Mouse (Mus musculus): ENCODE measurements at regions not wholly inside any gene's neighbourhood (a gene's known extent, or its start where the extent isn't known, plus 50 kb on each side); places are given as distances from the start of the nearest gene placed in this dataset.

- Histone ChIP-seq H3K4me3 (ENCODE audit: extremely low read depth, insufficient read depth, insufficient read length) (no peak overlapping the region), H3K27me3 (ENCODE audit: control insufficient read depth, insufficient read depth, low read length) (no peaks in the 10 kb centered on the region), H3K36me3 (ENCODE audit: control insufficient read depth, insufficient read depth, low read length) (no peaks in the 10 kb centered on the region), H3K4me1 (ENCODE audit: control insufficient read depth, insufficient read depth, insufficient read length) (peaks cover 3% of the 10 kb centered on the region; the same call in 1 of the 2 replicates), H3K27ac (ENCODE audit: insufficient read depth, low read length) (no peak overlapping the region)
- TF ChIP-seq POLR2A (IDR thresholded peaks at IDR 0.05; ENCODE audit: low read depth, low read length) = no peak
- TF ChIP-seq CTCF (IDR thresholded peaks at IDR 0.05; ENCODE audit: extremely low read depth, insufficient read depth, insufficient read length, insufficient replicate concordance) = no peak
- WGBS = 86% methylated on average over 5 of the region's 5 CpGs
- DNase-seq (ENCODE audit: low read depth in 1 of 2, low spot score in 2 of 2) = no peak
Observed at GRCm38 (mm10) chr3:9200156-9200555, 409.7 kb downstream of the Zfp704 start.

GRCm38 (mm10) chr3:9198652-9199332, 411.1 kb downstream of the Zfp704 start:
- Histone ChIP-seq H3K27me3 (ENCODE audit: control insufficient read depth, insufficient read depth, low read length) (no peaks in the 10 kb centered on the region), H3K4me1 (ENCODE audit: control insufficient read depth, insufficient read depth, insufficient read length) (peaks cover 3% of the 10 kb centered on the region; the same call in 1 of the 2 replicates), H3K36me3 (ENCODE audit: control insufficient read depth, insufficient read depth, low read length) (no peaks in the 10 kb centered on the region), H3K4me3 (ENCODE audit: extremely low read depth, insufficient read depth, insufficient read length) (peak overlapping the region; percentile 9; the same call in 1 of the 2 replicates), H3K27ac (ENCODE audit: insufficient read depth, low read length) (peak overlapping the region; percentile 45)
- TF ChIP-seq CTCF (IDR thresholded peaks at IDR 0.05; ENCODE audit: extremely low read depth, insufficient read depth, insufficient read length, insufficient replicate concordance) (no peak), POLR2A (IDR thresholded peaks at IDR 0.05; ENCODE audit: low read depth, low read length) (no peak)
- 13% methylated on average over 9 of the region's 9 CpGs for WGBS
- peak; percentile 34 to 55 for DNase-seq (ENCODE audit: low read depth in 1 of 2, low spot score in 2 of 2)

GRCm38 (mm10) chr3:9195781-9196180, 414.1 kb downstream of the Zfp704 start:
- H3K4me3 ChIP-seq (ENCODE audit: extremely low read depth, insufficient read depth, insufficient read length) = no peak overlapping the region
- TF ChIP-seq POLR2A (IDR thresholded peaks at IDR 0.05; ENCODE audit: low read depth, low read length) = no peak
- no peak for TF ChIP-seq CTCF (IDR thresholded peaks at IDR 0.05; ENCODE audit: extremely low read depth, insufficient read depth, insufficient read length, insufficient replicate concordance)
- H3K27me3 ChIP-seq (ENCODE audit: control insufficient read depth, insufficient read depth, low read length) = no peaks in the 10 kb centered on the region
- 79% methylated on average over 8 of the region's 8 CpGs for WGBS
- no peak overlapping the region for H3K27ac ChIP-seq (ENCODE audit: insufficient read depth, low read length)
- peaks cover 3% of the 10 kb centered on the region; the same call in 1 of the 2 replicates for H3K4me1 ChIP-seq (ENCODE audit: control insufficient read depth, insufficient read depth, insufficient read length)
- no peak for DNase-seq (ENCODE audit: low read depth in 1 of 2, low spot score in 2 of 2)
- no peaks in the 10 kb centered on the region for H3K36me3 ChIP-seq (ENCODE audit: control insufficient read depth, insufficient read depth, low read length)

- WGBS = 77% methylated on average over 15 of the region's 15 CpGs
- no peak overlapping the region for H3K27ac ChIP-seq (ENCODE audit: insufficient read depth, low read length)
Observed at GRCm38 (mm10) chr3:9189366-9190287, 420.3 kb downstream of the Zfp704 start.

GRCm38 (mm10) chr3:9186364-9187120, 423.3 kb downstream of the Zfp704 start:
- 87% methylated on average over 6 of the region's 6 CpGs for WGBS
- no peak for DNase-seq (ENCODE audit: low read depth in 1 of 2, low spot score in 2 of 2)
- no peak for TF ChIP-seq CTCF (IDR thresholded peaks at IDR 0.05; ENCODE audit: extremely low read depth, insufficient read depth, insufficient read length, insufficient replicate concordance)
- no peak for TF ChIP-seq POLR2A (IDR thresholded peaks at IDR 0.05; ENCODE audit: low read depth, low read length)
- Histone ChIP-seq H3K4me3 (ENCODE audit: extremely low read depth, insufficient read depth, insufficient read length) (no peak overlapping the region), H3K27me3 (ENCODE audit: control insufficient read depth, insufficient read depth, low read length) (no peaks in the 10 kb centered on the region), H3K27ac (ENCODE audit: insufficient read depth, low read length) (no peak overlapping the region), H3K36me3 (ENCODE audit: control insufficient read depth, insufficient read depth, low read length) (no peaks in the 10 kb centered on the region), H3K4me1 (ENCODE audit: control insufficient read depth, insufficient read depth, insufficient read length) (no peaks in the 10 kb centered on the region)

More at GRCm38 (mm10) chr3:9189366-9190287, 420.3 kb downstream of the Zfp704 start:
- no peaks in the 10 kb centered on the region for H3K36me3 ChIP-seq (ENCODE audit: control insufficient read depth, insufficient read depth, low read length)
- H3K27me3 ChIP-seq (ENCODE audit: control insufficient read depth, insufficient read depth, low read length) = no peaks in the 10 kb centered on the region
- no peaks in the 10 kb centered on the region for H3K4me1 ChIP-seq (ENCODE audit: control insufficient read depth, insufficient read depth, insufficient read length)
- no peak overlapping the region for H3K4me3 ChIP-seq (ENCODE audit: extremely low read depth, insufficient read depth, insufficient read length)
- no peak for DNase-seq (ENCODE audit: low read depth in 1 of 2, low spot score in 2 of 2)
- no peak for TF ChIP-seq CTCF (IDR thresholded peaks at IDR 0.05; ENCODE audit: extremely low read depth, insufficient read depth, insufficient read length, insufficient replicate concordance)
- no peak for TF ChIP-seq POLR2A (IDR thresholded peaks at IDR 0.05; ENCODE audit: low read depth, low read length)

- Histone ChIP-seq H3K4me1 (ENCODE audit: control insufficient read depth, insufficient read depth, insufficient read length) (no peaks in the 10 kb centered on the region), H3K27ac (ENCODE audit: insufficient read depth, low read length) (no peak overlapping the region), H3K27me3 (ENCODE audit: control insufficient read depth, insufficient read depth, low read length) (no peaks in the 10 kb centered on the region), H3K4me3 (ENCODE audit: extremely low read depth, insufficient read depth, insufficient read length) (no peak overlapping the region), H3K36me3 (ENCODE audit: control insufficient read depth, insufficient read depth, low read length) (no peaks in the 10 kb centered on the region)
- TF ChIP-seq CTCF (IDR thresholded peaks at IDR 0.05; ENCODE audit: extremely low read depth, insufficient read depth, insufficient read length, insufficient replicate concordance) (no peak), POLR2A (IDR thresholded peaks at IDR 0.05; ENCODE audit: low read depth, low read length) (no peak)
- no peak for DNase-seq (ENCODE audit: low read depth in 1 of 2, low spot score in 2 of 2)
- 91% methylated on average over 11 of the region's 11 CpGs for WGBS
Observed at GRCm38 (mm10) chr3:9181576-9181975, 428.3 kb downstream of the Zfp704 start.

All from spleen, adult 2 months (tissue).